Mouse (Mus musculus) kidney, adult 2 months (tissue): ENCODE measurements at regions not wholly inside any gene's neighbourhood (a gene's known extent, or its start where the extent isn't known, plus 50 kb on each side); places are given as distances from the start of the nearest gene placed in this dataset.

Source experiments
- CTCF ChIP-seq: fragments of 200-500 bp; conservative IDR thresholded peaks from 2 replicates; pipeline ENCODE4 v1.5.1; 2011; ENCODE audit warnings: low read depth, mild to moderate bottlenecking, control low read depth, low read length, moderate library complexity, mixed read lengths; ENCODE audit not compliant: insufficient read depth, insufficient read length
- POLR2A ChIP-seq: fragments of 200-500 bp; IDR thresholded peaks from one replicate; pipeline ENCODE4 v1.6.1; 2011; ENCODE audit warnings: low read depth, low read length, control low read depth

DNA sequence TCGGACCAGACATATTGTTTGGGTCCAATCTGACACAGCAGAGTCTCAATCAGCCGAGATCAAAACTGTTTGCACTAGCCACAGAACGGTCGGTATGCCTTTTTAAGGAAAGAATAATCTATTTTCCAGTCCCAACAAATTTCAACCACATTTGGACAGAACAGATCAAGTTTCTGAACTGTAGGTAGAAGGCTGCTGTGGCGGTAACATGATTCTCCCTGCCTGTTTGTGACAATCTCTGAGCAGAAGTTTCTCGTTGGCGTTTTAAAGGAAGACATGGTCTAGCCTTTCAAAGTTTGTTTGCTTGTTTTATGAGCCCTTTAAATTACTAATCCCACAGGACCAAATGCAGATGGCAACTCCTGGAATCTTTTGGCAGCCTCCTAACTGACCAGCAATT is 339.6 kb downstream of the Slc4a3 start:
- TF ChIP-seq POLR2A (no peak), CTCF (no peak)
